Mouse (Mus musculus): ENCODE results near the gene Gm10153. TPM values are rescaled to one million over a fixed set of nuclear protein-coding genes. Genes with fewer than 3 reads are reported as not detected.
"Not testable (repeated sequence)": the region's sequence is repeated elsewhere in the genome, so short reads cannot be mapped to it uniquely, and the experiment has no call there.

Gene Gm10153
- total RNA-seq, 2 experiments from 2014 or later = not detected

DNA sequence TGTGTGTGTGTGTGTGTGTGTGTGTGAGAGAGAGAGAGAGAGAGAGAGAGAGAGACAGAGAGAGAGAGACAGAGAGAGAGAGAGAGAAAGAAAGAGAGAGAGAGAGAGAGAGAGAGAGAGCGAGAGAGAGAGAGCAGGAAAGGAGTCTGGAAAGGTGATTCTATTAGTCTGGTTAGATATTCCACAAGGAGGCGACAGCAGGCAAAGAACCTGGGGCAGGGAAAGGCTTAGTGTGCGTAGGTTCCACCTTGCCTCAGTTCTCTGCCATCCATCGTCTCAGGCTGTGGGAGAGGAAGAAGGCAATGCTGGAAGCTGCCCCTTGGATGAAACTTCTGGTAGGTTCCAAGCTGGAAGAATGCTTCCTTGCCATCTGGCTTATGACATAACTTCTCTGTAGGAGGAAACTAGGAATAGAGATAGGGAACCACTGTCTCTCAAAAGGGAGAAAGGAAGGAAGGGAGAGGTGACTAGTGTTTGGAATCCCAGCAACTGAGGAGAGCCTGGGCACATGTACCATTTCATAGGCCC, 44.7 kb downstream of the Gm10153 start:
- intact Hi-C loops (cut with DNase I) = loop anchor here (5.0 kb wide), 1 partner anchor 102 kb away; no protein-coding TSS in a partner anchor
- DNase-seq (ENCODE audit: low spot score in 2 of 2) = peak in 1 of 2 experiments; percentile 9

DNA sequence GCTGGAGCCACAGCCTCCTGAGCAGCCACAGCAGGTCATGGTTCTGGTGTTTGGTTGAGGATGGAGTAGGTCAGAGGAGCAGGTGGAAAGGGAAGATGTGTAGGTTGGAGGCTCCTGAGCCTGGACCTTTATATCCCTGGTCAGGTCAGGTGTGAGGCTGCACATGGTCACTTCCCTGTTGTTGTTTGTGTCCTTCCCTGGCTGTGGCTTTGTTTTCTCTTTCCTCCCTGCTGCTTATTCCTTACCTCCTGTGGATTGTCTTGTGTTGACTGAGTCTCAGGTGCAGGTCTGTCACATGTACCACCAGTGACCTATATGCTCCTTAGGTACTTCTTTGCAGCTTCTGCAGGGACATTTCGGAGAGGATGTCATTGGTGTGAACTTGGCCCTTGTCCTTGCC, 45.7 kb downstream of the Gm10153 start, which contains the start of gene Gm45337:
Gene Gm45337 (minus strand): TSS at position 101 of the 400 bp plus-strand sequence.
- intact Hi-C loops (cut with DNase I) = no loop called here
- no peak for DNase-seq (ENCODE audit: low spot score in 2 of 2)

DNA sequence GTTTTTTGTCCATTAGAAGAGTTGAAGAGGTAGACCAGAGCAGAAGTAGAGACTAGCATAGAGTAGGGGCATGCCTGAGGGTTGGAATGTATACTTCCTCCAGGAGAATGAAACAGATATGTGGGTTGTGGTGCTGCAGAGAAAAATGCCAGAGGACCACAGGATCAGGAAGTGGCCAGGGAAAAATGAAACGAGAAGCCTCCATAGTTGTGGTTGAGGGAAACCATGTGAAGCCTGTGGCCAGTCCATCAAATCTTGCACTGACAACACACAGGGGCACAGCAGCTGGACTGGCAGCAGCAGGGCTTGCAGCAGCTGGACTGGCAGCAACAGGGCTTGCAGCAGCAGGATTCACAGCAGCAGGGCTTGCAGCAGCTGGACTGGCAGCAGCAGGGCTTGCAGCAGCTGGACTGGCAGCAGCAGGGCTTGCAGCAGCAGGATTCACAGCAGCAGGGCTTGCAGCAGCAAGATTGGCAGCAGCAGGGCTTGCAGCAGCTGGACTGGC, 46.6 kb downstream of the Gm10153 start:
- intact Hi-C loops (cut with DNase I); DNase-seq (ENCODE audit: low spot score in 2 of 2): not testable (repeated sequence)

DNA sequence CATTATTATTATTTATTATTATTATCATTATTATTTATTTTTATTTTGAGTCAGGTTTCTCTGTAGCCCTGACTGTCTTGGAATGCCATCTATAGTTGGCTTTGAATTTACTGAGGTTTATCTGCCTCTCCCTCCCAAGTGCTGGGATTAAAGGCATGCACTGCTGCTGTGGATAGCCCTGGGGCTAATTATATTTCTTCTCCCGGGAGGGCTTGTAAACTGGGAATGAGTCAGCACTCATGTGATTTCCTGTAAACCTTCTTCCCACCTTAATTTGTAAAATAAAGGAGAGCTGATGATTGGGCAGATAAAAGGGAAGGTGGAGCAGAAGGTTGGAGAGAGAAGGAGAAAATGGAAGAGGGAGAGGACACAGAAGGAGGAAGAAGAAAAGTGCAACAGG, 49.5 kb downstream of the Gm10153 start:
- intact Hi-C loops (cut with DNase I) = no loop called here
- no peak for DNase-seq (ENCODE audit: low spot score in 2 of 2)

Other genes starting within 250 kb of the Gm10153 start
- gene Brsk2, start 240.6 kb downstream of the Gm10153 start, total RNA-seq (2021) = 100 to 1,000 TPM; 229 to 232 TPM
- 10 to 100 TPM; 34.6 to 37.5 TPM for gene Mob2, start 129.3 kb downstream of the Gm10153 start, total RNA-seq (2021)
- gene Dusp8, start 94.5 kb downstream of the Gm10153 start, total RNA-seq (2021) = 100 to 1,000 TPM; 151 to 163 TPM
- gene Gm45618, start 69.7 kb downstream of the Gm10153 start, total RNA-seq (2021) = not detected
- gene Gm39115, start 54.4 kb downstream of the Gm10153 start, total RNA-seq (2021) = not detected
- gene Gm45337, start 45.8 kb downstream of the Gm10153 start, total RNA-seq (2021) = not detected
- not detected for gene Gm29735, start 33.3 kb downstream of the Gm10153 start, total RNA-seq (2021)
- not detected for gene Gm4553, start 24.6 kb downstream of the Gm10153 start, total RNA-seq (2021)
- gene Krtap5-2, start 14.4 kb downstream of the Gm10153 start, total RNA-seq (2021) = not detected
- gene Krtap5-3, start 11.0 kb upstream of the Gm10153 start, total RNA-seq (2021) = not detected
- gene Gm7579, start 21.5 kb upstream of the Gm10153 start, total RNA-seq (2021) = not detected
- not detected for gene Krtap5-5, start 39.6 kb upstream of the Gm10153 start, total RNA-seq (2021)
- gene Gm40460, start 50.7 kb upstream of the Gm10153 start, total RNA-seq (2021) = not detected
- gene Gm2431, start 68.0 kb upstream of the Gm10153 start, total RNA-seq (2021) = not detected
- not detected for gene Gm4559, start 84.0 kb upstream of the Gm10153 start, total RNA-seq (2021)
- not detected for gene Krtap5-1, start 106.7 kb upstream of the Gm10153 start, total RNA-seq (2021)
- gene Krtap5-4, start 113.2 kb upstream of the Gm10153 start, total RNA-seq (2021) = not detected
- gene Ifitm10, start 183.4 kb upstream of the Gm10153 start, total RNA-seq (2021) = 10 to 100 TPM; 30.8 to 33.4 TPM
- 1 to 10 TPM in 1 of 2 experiments, not detected in 1; 4.6 TPM for gene Gm49369, start 192.3 kb upstream of the Gm10153 start, total RNA-seq (2021)
- gene Ctsd, start 197.6 kb upstream of the Gm10153 start, total RNA-seq (2021) = 100 to 1,000 TPM; 297 to 348 TPM
- not detected for gene Syt8, start 244.5 kb upstream of the Gm10153 start, total RNA-seq (2021)

All from left cerebral cortex, postnatal 36 days (tissue).